Mouse (Mus musculus) embryonic facial prominence, embryonic 11.5 days (tissue): Measurements from ENCODE around the gene 1110008L16Rik. TPM values are rescaled to one million over a fixed set of nuclear protein-coding genes. Genes with fewer than 3 reads are reported as not detected.

Experiments
- ATAC-seq: fragments of 200-750 bp; cut with Nextera tagmentation; replicated peaks from 2 replicates; pipeline ENCODE4 v1.8.0; 2017; ENCODE audit warnings: low read depth; ENCODE audit not compliant: insufficient number of reproducible peaks, low FRiP score, low TSS enrichment
- DNase-seq: peaks from one replicate; pipeline ENCODE4 v3.0.0-alpha.2; 2015; ENCODE audit warnings: low spot score
- H3K27ac ChIP-seq: fragments of 300-500 bp; sonication (generic); replicated peaks from 2 replicates; pipeline ENCODE4 v1.5.1; 2014; ENCODE audit warnings: mild to moderate bottlenecking, low read depth, low read length, control low read depth
- H3K27me3 ChIP-seq: fragments of 300-500 bp; sonication (generic); 2 replicates; pipeline ENCODE4 v1.6.1; 2014; ENCODE audit warnings: mild to moderate bottlenecking, low read length, moderate library complexity, mixed read lengths; ENCODE audit not compliant: control insufficient read depth, insufficient read depth
- H3K36me3 ChIP-seq: fragments of 300-500 bp; sonication (generic); replicated peaks from 2 replicates; pipeline ENCODE4 v1.6.1; 2014; ENCODE audit warnings: low read depth, mild to moderate bottlenecking, low read length, moderate library complexity, mixed read lengths; ENCODE audit not compliant: control insufficient read depth, insufficient read depth
- H3K4me1 ChIP-seq: fragments of 300-500 bp; sonication (generic); 2 replicates; pipeline ENCODE4 v1.6.1; 2014; ENCODE audit warnings: low read length, mixed read lengths; ENCODE audit not compliant: control insufficient read depth, insufficient read depth
- H3K4me2 ChIP-seq: fragments of 300-500 bp; sonication (generic); 2 replicates; pipeline ENCODE4 v1.6.1; 2014; ENCODE audit warnings: low read depth, mild to moderate bottlenecking, control low read depth, low read length, moderate library complexity
- H3K4me3 ChIP-seq: fragments of 300-500 bp; sonication (generic); 2 replicates; pipeline ENCODE4 v1.5.1; 2014; ENCODE audit warnings: low read depth, low read length, control low read depth
- H3K9ac ChIP-seq: fragments of 300-500 bp; sonication (generic); replicated peaks from 2 replicates; pipeline ENCODE4 v1.6.1; 2014; ENCODE audit warnings: mild to moderate bottlenecking, control low read depth, low read length
- H3K9me3 ChIP-seq: fragments of 300-500 bp; sonication (generic); replicated peaks from 2 replicates; pipeline ENCODE4 v1.6.1; 2016; ENCODE audit warnings: mild to moderate bottlenecking, low read length, inconsistent platforms, mixed read lengths; ENCODE audit not compliant: control insufficient read depth
- WGBS: fragments of 180-500 bp; shearing (Covaris S2); extraction: QIAGEN DNeasy Blood & Tissue Kit; methylation state at CpG from one replicate; pipeline ENCODE4 v1.1.7; 2014; 5-methylcytosine and 5-hydroxymethylcytosine counted together
- polyA plus RNA-seq: library from polyadenylated mRNA; unstranded; fragments of >200 nt; fragmentation: Nextera tagmentation; extraction: Ambion mirVana; gene quantifications from 2 replicates; pipeline ENCODE4 v1.2.1, GENCODE M21; 2014

Gene 1110008L16Rik
- polyA plus RNA-seq, 1 experiment from 2014 or later, result 21.6 TPM

- H3K27me3 ChIP-seq, result no peaks in the 10 kb centered on the region
- H3K9ac ChIP-seq, result no peak overlapping the region
- no peaks in the 10 kb centered on the region for H3K4me1 ChIP-seq
- H3K4me3 ChIP-seq, result no peak overlapping the region
- 82% methylated on average over 13 of the region's 13 CpGs for WGBS
- DNase-seq, result no peak
- no peak for ATAC-seq
- H3K4me2 ChIP-seq, result no peak overlapping the region
- H3K9me3 ChIP-seq, result no peaks in the 10 kb centered on the region
- H3K27ac ChIP-seq, result no peak overlapping the region
- no peaks in the 10 kb centered on the region for H3K36me3 ChIP-seq
Measured at GRCm38 (mm10) chr12:55344583-55344982, 45.2 kb downstream of the 1110008L16Rik start.

- Histone ChIP-seq H3K9ac (no peak overlapping the region), H3K36me3 (no peaks in the 10 kb centered on the region), H3K9me3 (no peaks in the 10 kb centered on the region), H3K27ac (no peak overlapping the region), H3K4me2 (no peak overlapping the region), H3K4me1 (no peaks in the 10 kb centered on the region), H3K4me3 (no peak overlapping the region), H3K27me3 (no peaks in the 10 kb centered on the region)
- ATAC-seq, result no peak
- WGBS, result 74% methylated on average over 6 of the region's 6 CpGs
- DNase-seq, result no peak
Measured at GRCm38 (mm10) chr12:55353423-55353822, 54.0 kb downstream of the 1110008L16Rik start.

DNA sequence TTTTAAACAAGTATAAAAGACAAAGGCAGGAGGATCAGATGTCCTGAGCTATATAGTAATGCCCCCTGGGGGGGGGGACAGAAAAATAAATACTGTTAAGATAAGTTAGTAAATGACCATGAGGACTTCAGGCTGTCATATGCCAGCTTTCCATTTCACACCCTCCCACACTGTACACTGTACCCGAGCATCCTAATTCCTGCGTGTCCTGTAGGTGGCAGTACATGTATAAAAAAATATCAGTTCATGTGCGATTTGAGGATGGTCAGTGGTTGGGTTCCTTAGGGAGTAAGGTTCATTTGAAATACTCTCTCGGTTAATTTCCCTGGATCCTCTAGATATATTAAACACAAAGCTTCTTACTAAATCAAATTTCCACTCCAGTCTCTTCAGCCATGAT is 55.5 kb downstream of the 1110008L16Rik start:
- DNase-seq, result peak; percentile 58
- H3K9me3 ChIP-seq, result no peaks in the 10 kb centered on the region
- no peaks in the 10 kb centered on the region for H3K27me3 ChIP-seq
- no peaks in the 10 kb centered on the region for H3K4me1 ChIP-seq
- 57% methylated on average over 4 of the region's 4 CpGs for WGBS
- no peak overlapping the region for H3K4me2 ChIP-seq
- no peak overlapping the region for H3K27ac ChIP-seq
- H3K9ac ChIP-seq, result no peak overlapping the region
- no peak overlapping the region for H3K4me3 ChIP-seq
- H3K36me3 ChIP-seq, result no peaks in the 10 kb centered on the region
- ATAC-seq, result 0 out of 2 replicates have a peak, but pooled peaks have one; percentile 59

DNA sequence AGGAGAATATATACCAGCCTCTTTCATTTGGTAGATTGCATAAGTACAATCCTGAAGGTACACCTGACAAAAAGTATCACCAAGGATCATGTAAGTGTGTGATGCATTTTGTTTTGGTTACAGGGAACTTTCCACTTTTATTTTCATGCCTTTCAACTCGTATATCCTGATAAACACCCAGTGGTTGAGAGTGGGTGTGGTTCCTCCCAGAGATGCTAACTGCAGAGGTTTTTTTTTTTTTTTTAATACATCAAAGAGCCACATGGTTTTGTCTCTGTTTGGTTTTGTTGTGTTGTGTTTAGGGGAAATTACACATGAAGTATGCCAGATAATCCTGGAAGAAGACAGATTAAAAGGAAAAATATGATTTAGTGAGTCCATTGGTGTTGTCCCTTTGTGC is 57.9 kb downstream of the 1110008L16Rik start:
- Histone ChIP-seq H3K9ac (no peak overlapping the region), H3K4me3 (no peak overlapping the region), H3K27ac (no peak overlapping the region), H3K27me3 (no peaks in the 10 kb centered on the region), H3K4me1 (no peaks in the 10 kb centered on the region), H3K4me2 (no peak overlapping the region), H3K36me3 (no peaks in the 10 kb centered on the region), H3K9me3 (no peaks in the 10 kb centered on the region)
- ATAC-seq, result no peak
- no peak for DNase-seq
- 68% methylated on average over 1 of the region's 1 CpGs for WGBS

DNA sequence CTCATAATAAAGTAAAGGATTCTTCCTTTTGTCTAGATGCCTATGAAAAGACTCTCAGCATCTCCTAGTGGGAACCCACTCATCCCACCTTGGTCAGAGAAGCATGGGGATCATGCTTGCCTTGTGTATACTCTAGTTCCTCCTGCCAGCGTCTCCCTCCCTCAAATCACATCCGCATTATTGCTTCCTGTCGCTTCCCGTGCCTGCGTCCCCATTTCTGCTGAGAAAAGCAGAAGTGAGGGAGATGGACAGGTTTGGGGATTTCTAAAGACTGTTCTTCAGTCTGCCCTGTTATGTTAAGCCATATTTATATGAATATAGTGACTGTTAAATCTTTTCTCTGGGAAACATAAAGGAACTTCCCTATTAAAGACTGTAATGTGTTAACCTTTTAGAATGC is 61.6 kb downstream of the 1110008L16Rik start:
- 82% methylated on average over 5 of the region's 5 CpGs for WGBS
- Histone ChIP-seq H3K9me3 (no peaks in the 10 kb centered on the region), H3K36me3 (no peaks in the 10 kb centered on the region), H3K4me2 (no peak overlapping the region), H3K27ac (no peak overlapping the region), H3K4me1 (no peaks in the 10 kb centered on the region), H3K27me3 (no peaks in the 10 kb centered on the region), H3K9ac (no peak overlapping the region), H3K4me3 (no peak overlapping the region)
- DNase-seq (no peak), ATAC-seq (no peak)

GRCm38 (mm10) chr12:55365083-55365482 is 65.7 kb downstream of the 1110008L16Rik start:
- no peaks in the 10 kb centered on the region for H3K4me1 ChIP-seq
- H3K27ac ChIP-seq, result no peak overlapping the region
- no peaks in the 10 kb centered on the region for H3K9me3 ChIP-seq
- no peak overlapping the region for H3K4me2 ChIP-seq
- H3K9ac ChIP-seq, result no peak overlapping the region
- no peaks in the 10 kb centered on the region for H3K27me3 ChIP-seq
- no peak for ATAC-seq
- no peak for DNase-seq
- 72% methylated on average over 2 of the region's 2 CpGs for WGBS
- H3K36me3 ChIP-seq, result no peaks in the 10 kb centered on the region
- no peak overlapping the region for H3K4me3 ChIP-seq

DNA sequence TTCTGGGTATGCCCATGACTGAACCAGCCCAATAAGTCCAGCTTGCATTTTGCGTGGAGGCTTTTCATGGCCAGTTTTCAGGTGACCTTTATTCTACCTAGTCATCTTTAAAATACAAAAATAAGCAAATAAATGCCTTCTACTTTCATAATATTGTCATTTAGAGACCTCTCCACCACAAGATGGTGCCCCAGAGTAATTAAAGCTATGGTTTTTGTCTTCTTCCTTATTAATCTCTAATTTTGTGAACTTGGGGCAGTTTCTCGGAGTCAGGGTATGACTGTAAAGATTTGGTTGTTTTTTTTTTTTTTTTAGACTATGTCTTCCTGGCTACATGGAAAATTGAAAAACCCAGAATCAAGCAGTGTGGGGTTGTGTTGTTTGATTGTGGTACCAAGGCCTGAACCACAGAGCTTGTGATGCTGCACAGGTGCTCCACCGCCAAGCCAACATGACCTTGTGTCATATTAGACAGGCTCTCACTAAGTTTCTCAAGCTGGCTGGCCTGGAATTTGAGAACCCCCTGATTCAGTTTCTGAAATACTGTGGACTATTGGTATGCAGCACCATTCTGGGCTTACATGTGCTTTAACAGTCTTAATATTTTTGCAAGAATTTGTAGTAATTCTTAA is 73.2 kb downstream of the 1110008L16Rik start:
- DNase-seq (no peak), ATAC-seq (no peak)
- Histone ChIP-seq H3K27me3 (no peaks in the 10 kb centered on the region), H3K4me3 (no peak overlapping the region), H3K27ac (no peak overlapping the region), H3K36me3 (no peaks in the 10 kb centered on the region), H3K9ac (no peak overlapping the region), H3K4me2 (no peak overlapping the region), H3K9me3 (no peaks in the 10 kb centered on the region), H3K4me1 (no peaks in the 10 kb centered on the region)
- 90% methylated on average over 3 of the region's 3 CpGs for WGBS

GRCm38 (mm10) chr12:55376956-55377609 is 77.7 kb downstream of the 1110008L16Rik start:
- Histone ChIP-seq H3K4me3 (no peak overlapping the region), H3K36me3 (no peaks in the 10 kb centered on the region), H3K4me1 (no peaks in the 10 kb centered on the region), H3K9me3 (no peaks in the 10 kb centered on the region), H3K4me2 (no peak overlapping the region), H3K27ac (no peak overlapping the region), H3K27me3 (no peaks in the 10 kb centered on the region), H3K9ac (no peak overlapping the region)
- no peak for DNase-seq
- 91% methylated on average over 16 of the region's 16 CpGs for WGBS
- no peak for ATAC-seq
